Mouse (Mus musculus) lung, embryonic 14.5 days (tissue): Measurements from ENCODE around the gene Tns4. TPM values are rescaled to one million over a fixed set of nuclear protein-coding genes. Genes with fewer than 3 reads are reported as not detected.

Experiments
- ATAC-seq: fragments of 200-750 bp; cut with Nextera tagmentation; 2 replicates; pipeline ENCODE4 v1.8.0; 2017; ENCODE audit warnings: mild to moderate bottlenecking, moderate TSS enrichment, moderate library complexity; ENCODE audit not compliant: insufficient read depth
- DNase-seq: peaks from one replicate; pipeline ENCODE4 v3.0.0-alpha.2; 2015
- H3K27ac ChIP-seq: fragments of 300-500 bp; sonication (generic); 2 replicates; pipeline ENCODE4 v1.5.1; 2014; ENCODE audit warnings: low read depth, mild to moderate bottlenecking, moderate library complexity
- H3K27me3 ChIP-seq: fragments of 300-500 bp; sonication (generic); 2 replicates; pipeline ENCODE4 v1.6.1; 2014; ENCODE audit warnings: low read length, control low read depth; ENCODE audit not compliant: insufficient read depth
- H3K36me3 ChIP-seq: fragments of 300-500 bp; sonication (generic); 2 replicates; pipeline ENCODE4 v1.6.1; 2014; ENCODE audit warnings: control low read depth; ENCODE audit not compliant: insufficient read depth
- H3K4me1 ChIP-seq: fragments of 300-500 bp; sonication (generic); 2 replicates; pipeline ENCODE4 v1.6.1; 2014; ENCODE audit warnings: antibody characterized with exemption, control low read depth; ENCODE audit not compliant: insufficient read depth
- H3K4me2 ChIP-seq: fragments of 300-500 bp; sonication (generic); 2 replicates; pipeline ENCODE4 v1.6.1; 2014; ENCODE audit warnings: mild to moderate bottlenecking
- H3K4me3 ChIP-seq: fragments of 300-500 bp; sonication (generic); 2 replicates; pipeline ENCODE4 v1.5.1; 2014; ENCODE audit warnings: low read depth, low read length
- H3K9ac ChIP-seq: fragments of 300-500 bp; sonication (generic); 2 replicates; pipeline ENCODE4 v1.6.1; 2014
- H3K9me3 ChIP-seq: fragments of 300-500 bp; sonication (generic); 2 replicates; pipeline ENCODE4 v1.6.1; 2016; ENCODE audit warnings: low read depth, low read length, control low read depth
- CTCF ChIP-seq: IDR thresholded peaks from 2 replicates; pipeline ENCODE4 v1.5.1; 2016; ENCODE audit warnings: antibody characterized with exemption, low read depth
- WGBS: fragments of 180-500 bp; shearing (Covaris S2); extraction: QIAGEN DNeasy Blood & Tissue Kit; methylation state at CpG from one replicate; pipeline ENCODE4 v1.1.7; 2014; 5-methylcytosine and 5-hydroxymethylcytosine counted together
- polyA plus RNA-seq: library from polyadenylated mRNA; unstranded; fragments of >200 nt; fragmentation: Nextera tagmentation; extraction: Ambion mirVana; gene quantifications from 2 replicates; pipeline ENCODE4 v1.2.1, GENCODE M21; 2014

Gene Tns4
- polyA plus RNA-seq, 1 experiment from 2014 or later: 0.47 TPM

GRCm38 (mm10) chr11:99117907-99118306 is 28.8 kb upstream of the Tns4 start:
- H3K9me3 ChIP-seq: no peaks in the 10 kb centered on the region
- no peak overlapping the region for H3K4me2 ChIP-seq
- H3K4me3 ChIP-seq: no peak overlapping the region
- no peak overlapping the region for H3K27ac ChIP-seq
- ATAC-seq: no peak
- DNase-seq: no peak
- 78% methylated on average over 7 of the region's 7 CpGs for WGBS
- no peaks in the 10 kb centered on the region for H3K27me3 ChIP-seq
- no peak for TF ChIP-seq CTCF
- no peak overlapping the region for H3K9ac ChIP-seq
- peaks cover 2% of the 10 kb centered on the region; the same call in 1 of the 2 replicates for H3K4me1 ChIP-seq
- H3K36me3 ChIP-seq: no peaks in the 10 kb centered on the region

GRCm38 (mm10) chr11:99115940-99116339 is 26.8 kb upstream of the Tns4 start:
- Histone ChIP-seq H3K27me3 (no peaks in the 10 kb centered on the region), H3K4me2 (no peak overlapping the region), H3K9ac (no peak overlapping the region), H3K36me3 (no peaks in the 10 kb centered on the region), H3K27ac (no peak overlapping the region), H3K9me3 (no peaks in the 10 kb centered on the region), H3K4me3 (no peak overlapping the region), H3K4me1 (peaks cover 7% of the 10 kb centered on the region)
- no peak for DNase-seq
- WGBS: 70% methylated on average over 6 of the region's 6 CpGs
- TF ChIP-seq CTCF: no peak
- ATAC-seq: no peak

- H3K27me3 ChIP-seq: no peaks in the 10 kb centered on the region
- no peak for TF ChIP-seq CTCF
- DNase-seq (peak; percentile 71), ATAC-seq (0 out of 2 replicates have a peak, but pooled peaks have one; percentile 28)
- H3K9me3 ChIP-seq: no peaks in the 10 kb centered on the region
- 4% methylated on average over 3 of the region's 3 CpGs for WGBS
- H3K4me3 ChIP-seq: no peak overlapping the region
- peak overlapping the region; percentile 76 for H3K27ac ChIP-seq
- H3K9ac ChIP-seq: no peak overlapping the region
- H3K4me1 ChIP-seq: peaks cover 7% of the 10 kb centered on the region
- peak overlapping the region; percentile 24; the same call in 1 of the 2 replicates for H3K4me2 ChIP-seq
- H3K36me3 ChIP-seq: no peaks in the 10 kb centered on the region
Observed at GRCm38 (mm10) chr11:99113111-99113510, 24.0 kb upstream of the Tns4 start.

GRCm38 (mm10) chr11:99112700-99113099 is 23.6 kb upstream of the Tns4 start:
- Histone ChIP-seq H3K4me1 (peaks cover 7% of the 10 kb centered on the region), H3K4me2 (peak overlapping the region; percentile 24; the same call in 1 of the 2 replicates), H3K9me3 (no peaks in the 10 kb centered on the region), H3K27ac (peak overlapping the region; percentile 76), H3K9ac (no peak overlapping the region), H3K36me3 (no peaks in the 10 kb centered on the region), H3K27me3 (no peaks in the 10 kb centered on the region), H3K4me3 (no peak overlapping the region)
- DNase-seq (no peak), ATAC-seq (no peak)
- 21% methylated on average over 5 of the region's 5 CpGs for WGBS
- TF ChIP-seq CTCF: no peak

GRCm38 (mm10) chr11:99111631-99112030 is 22.5 kb upstream of the Tns4 start:
- no peaks in the 10 kb centered on the region for H3K36me3 ChIP-seq
- no peak for TF ChIP-seq CTCF
- no peak overlapping the region for H3K4me3 ChIP-seq
- no peaks in the 10 kb centered on the region for H3K27me3 ChIP-seq
- no peak for DNase-seq
- H3K9ac ChIP-seq: no peak overlapping the region
- no peak for ATAC-seq
- H3K9me3 ChIP-seq: no peaks in the 10 kb centered on the region
- peaks cover 7% of the 10 kb centered on the region for H3K4me1 ChIP-seq
- no peak overlapping the region for H3K27ac ChIP-seq
- no peak overlapping the region for H3K4me2 ChIP-seq
- 91% methylated on average over 7 of the region's 7 CpGs for WGBS

- no peaks in the 10 kb centered on the region for H3K9me3 ChIP-seq
- TF ChIP-seq CTCF: no peak
- no peak overlapping the region for H3K4me2 ChIP-seq
- no peaks in the 10 kb centered on the region for H3K36me3 ChIP-seq
- H3K27me3 ChIP-seq: no peaks in the 10 kb centered on the region
- H3K9ac ChIP-seq: no peak overlapping the region
- WGBS: 55% methylated on average over 11 of the region's 11 CpGs
- no peak overlapping the region for H3K27ac ChIP-seq
- H3K4me3 ChIP-seq: no peak overlapping the region
- DNase-seq (no peak), ATAC-seq (no peak)
- peaks cover 7% of the 10 kb centered on the region for H3K4me1 ChIP-seq
Observed at GRCm38 (mm10) chr11:99111155-99111554, 22.0 kb upstream of the Tns4 start.

- Histone ChIP-seq H3K27ac (no peak overlapping the region), H3K4me2 (no peak overlapping the region), H3K9ac (no peak overlapping the region), H3K4me3 (no peak overlapping the region), H3K27me3 (no peaks in the 10 kb centered on the region), H3K36me3 (no peaks in the 10 kb centered on the region), H3K4me1 (peaks cover 7% of the 10 kb centered on the region), H3K9me3 (no peaks in the 10 kb centered on the region)
- WGBS: 67% methylated on average over 15 of the region's 15 CpGs
- DNase-seq: no peak
- peak; percentile 54 for TF ChIP-seq CTCF
- ATAC-seq: peak; percentile 54
Observed at GRCm38 (mm10) chr11:99110370-99111110, 21.4 kb upstream of the Tns4 start.
